Mouse (Mus musculus) testis, adult 2 months (tissue): ENCODE data around the gene Pam16.

ENCODE experiments used
- CTCF ChIP-seq: fragments of 200-500 bp; IDR thresholded peaks from 2 replicates; pipeline ENCODE4 v1.5.1; 2012; ENCODE audit warnings: low read depth, mild to moderate bottlenecking, inconsistent platforms, low read length, moderate library complexity; ENCODE audit not compliant: control insufficient read depth, insufficient read depth, insufficient replicate concordance
- POLR2A ChIP-seq: fragments of 200-500 bp; IDR thresholded peaks from 2 replicates; pipeline ENCODE4 v1.6.1; 2012; ENCODE audit warnings: low read depth, mild to moderate bottlenecking, inconsistent platforms, low read length, moderate library complexity; ENCODE audit not compliant: control insufficient read depth

GRCm38 (mm10) chr16:4578630-4579029, 46.2 kb downstream of the Pam16 start:
- TF ChIP-seq CTCF (no peak), POLR2A (no peak)
